Mouse (Mus musculus): ENCODE results near the gene Lyve1. TPM values are rescaled to one million over a fixed set of nuclear protein-coding genes. Genes with fewer than 3 reads are reported as not detected.

The Lyve1 gene
- polyA plus RNA-seq, 1 experiment from 2014 or later, result 4.4 TPM

DNA sequence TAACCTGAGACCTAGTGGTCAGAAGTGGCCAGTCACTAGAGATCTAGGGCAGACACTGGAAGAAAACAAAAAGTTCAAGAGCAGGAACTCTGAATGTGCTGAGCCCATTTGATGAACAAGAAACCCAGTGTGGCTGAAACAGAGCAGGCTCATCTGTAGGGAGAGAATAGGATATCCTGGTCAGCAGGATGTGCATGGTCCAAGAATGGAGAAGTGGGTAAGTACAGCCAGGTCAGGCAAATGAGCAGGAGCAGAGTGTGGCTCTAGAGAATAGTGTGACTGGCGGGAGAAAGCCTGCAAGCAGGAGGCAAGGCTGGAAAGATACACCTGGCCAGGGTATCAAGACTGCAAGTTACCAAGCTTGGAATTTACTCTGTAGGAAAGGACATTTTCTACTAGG is 7.4 kb downstream of the Lyve1 start:
- Histone ChIP-seq H3K27me3 (ENCODE audit: control insufficient read depth, insufficient read depth, low read length) (no peaks in the 10 kb centered on the region), H3K9me3 (ENCODE audit: control insufficient read depth, low read length) (no peaks in the 10 kb centered on the region), H3K4me1 (replicated peaks; ENCODE audit: control insufficient read depth, insufficient read depth, low read length) (no peaks in the 10 kb centered on the region), H3K4me3 (replicated peaks; ENCODE audit: low read length) (no peak overlapping the region), H3K27ac (no peak overlapping the region), H3K4me2 (replicated peaks) (no peak overlapping the region), H3K36me3 (replicated peaks; ENCODE audit: control insufficient read depth, insufficient read depth) (no peaks in the 10 kb centered on the region), H3K9ac (no peak overlapping the region)
- DNase-seq (ENCODE audit: low spot score) (no peak), ATAC-seq (ENCODE audit: low FRiP score) (no peak)
- WGBS, result 77% methylated on average over 1 of the region's 1 CpGs

DNA sequence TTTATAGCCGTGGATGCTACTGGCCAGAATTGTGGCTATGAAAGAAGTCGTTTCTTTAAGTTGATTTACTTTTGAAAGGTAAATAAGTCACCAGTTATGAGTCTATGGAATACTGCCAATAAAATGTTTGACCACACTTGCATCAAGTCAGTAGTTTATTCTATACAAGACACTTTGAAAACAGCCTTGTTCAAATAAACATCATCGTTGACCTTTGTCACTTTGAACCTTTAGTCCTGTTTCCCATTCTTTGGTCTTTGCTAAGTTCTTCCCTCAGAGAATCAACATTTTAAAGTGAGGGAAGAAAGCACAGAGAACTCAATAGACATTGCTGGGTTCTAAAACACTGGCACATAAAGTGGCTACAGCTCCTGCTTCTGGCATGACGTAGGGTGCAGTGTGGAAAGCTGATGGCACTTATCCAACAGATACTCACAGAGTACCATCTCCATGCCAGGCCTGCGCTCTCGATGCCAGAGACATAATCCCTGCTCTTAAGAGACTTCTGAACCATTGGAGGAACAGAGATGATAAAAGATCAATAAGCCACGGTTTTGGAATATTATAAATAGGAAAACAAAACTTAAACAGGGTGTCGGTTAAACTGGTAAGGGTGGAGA is 8.0 kb downstream of the Lyve1 start:
- 77% methylated on average over 8 of the region's 8 CpGs for WGBS
- DNase-seq (ENCODE audit: low spot score), result no peak
- H3K36me3 ChIP-seq (replicated peaks; ENCODE audit: control insufficient read depth, insufficient read depth), result no peaks in the 10 kb centered on the region
- no peak overlapping the region for H3K4me3 ChIP-seq (replicated peaks; ENCODE audit: low read length)
- no peak overlapping the region for H3K9ac ChIP-seq
- H3K9me3 ChIP-seq (ENCODE audit: control insufficient read depth, low read length), result no peaks in the 10 kb centered on the region
- H3K4me1 ChIP-seq (replicated peaks; ENCODE audit: control insufficient read depth, insufficient read depth, low read length), result no peaks in the 10 kb centered on the region
- no peak for ATAC-seq (ENCODE audit: low FRiP score)
- no peak overlapping the region for H3K4me2 ChIP-seq (replicated peaks)
- H3K27me3 ChIP-seq (ENCODE audit: control insufficient read depth, insufficient read depth, low read length), result no peaks in the 10 kb centered on the region
- no peak overlapping the region for H3K27ac ChIP-seq

DNA sequence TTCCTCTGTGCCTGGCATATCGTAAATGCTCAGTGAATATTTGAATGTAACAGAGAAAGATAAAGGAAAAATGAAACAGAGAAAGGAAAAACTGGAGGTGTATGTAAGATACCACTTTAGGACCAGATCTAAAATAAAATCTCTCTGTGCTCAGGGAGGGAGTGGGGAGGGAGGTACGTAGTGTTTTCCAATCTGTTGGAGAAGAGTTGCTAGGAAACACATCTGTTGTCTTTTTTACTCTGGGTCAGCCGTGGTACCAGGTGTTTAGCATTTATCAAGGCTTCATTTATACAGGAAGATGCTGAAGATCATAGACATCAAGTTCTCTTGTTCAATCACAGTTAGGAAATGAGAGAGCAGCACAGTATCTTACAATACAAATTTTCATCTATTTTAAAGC is 8.5 kb downstream of the Lyve1 start:
- Histone ChIP-seq H3K9me3 (ENCODE audit: control insufficient read depth, low read length) (no peaks in the 10 kb centered on the region), H3K4me1 (replicated peaks; ENCODE audit: control insufficient read depth, insufficient read depth, low read length) (no peaks in the 10 kb centered on the region), H3K36me3 (replicated peaks; ENCODE audit: control insufficient read depth, insufficient read depth) (no peaks in the 10 kb centered on the region), H3K27ac (no peak overlapping the region), H3K27me3 (ENCODE audit: control insufficient read depth, insufficient read depth, low read length) (no peaks in the 10 kb centered on the region), H3K4me3 (replicated peaks; ENCODE audit: low read length) (no peak overlapping the region), H3K4me2 (replicated peaks) (no peak overlapping the region), H3K9ac (no peak overlapping the region)
- ATAC-seq (ENCODE audit: low FRiP score) (no peak), DNase-seq (ENCODE audit: low spot score) (no peak)
- WGBS, result 54% methylated on average over 3 of the region's 3 CpGs

DNA sequence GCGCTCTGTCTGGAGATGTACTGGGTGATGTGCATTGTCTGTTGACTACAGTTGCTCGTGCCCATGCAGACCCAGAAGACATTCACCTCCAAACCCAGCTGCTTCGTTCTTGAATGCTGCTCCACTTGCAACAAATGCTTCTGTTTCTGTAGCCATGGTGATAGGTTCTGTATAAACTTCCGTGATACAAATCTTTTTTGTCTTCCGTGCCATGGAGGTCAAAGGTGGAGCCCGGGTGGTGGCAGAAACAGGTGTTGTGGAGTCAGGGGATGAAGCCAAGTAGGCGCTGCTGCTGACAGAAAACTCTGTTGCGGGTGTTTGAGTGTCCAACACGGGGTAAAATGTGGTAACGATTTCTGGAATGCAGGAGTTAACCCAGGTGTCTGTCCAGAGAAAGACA is 9.4 kb downstream of the Lyve1 start:
- WGBS, result 61% methylated on average over 10 of the region's 10 CpGs
- no peaks in the 10 kb centered on the region for H3K9me3 ChIP-seq (ENCODE audit: control insufficient read depth, low read length)

DNA sequence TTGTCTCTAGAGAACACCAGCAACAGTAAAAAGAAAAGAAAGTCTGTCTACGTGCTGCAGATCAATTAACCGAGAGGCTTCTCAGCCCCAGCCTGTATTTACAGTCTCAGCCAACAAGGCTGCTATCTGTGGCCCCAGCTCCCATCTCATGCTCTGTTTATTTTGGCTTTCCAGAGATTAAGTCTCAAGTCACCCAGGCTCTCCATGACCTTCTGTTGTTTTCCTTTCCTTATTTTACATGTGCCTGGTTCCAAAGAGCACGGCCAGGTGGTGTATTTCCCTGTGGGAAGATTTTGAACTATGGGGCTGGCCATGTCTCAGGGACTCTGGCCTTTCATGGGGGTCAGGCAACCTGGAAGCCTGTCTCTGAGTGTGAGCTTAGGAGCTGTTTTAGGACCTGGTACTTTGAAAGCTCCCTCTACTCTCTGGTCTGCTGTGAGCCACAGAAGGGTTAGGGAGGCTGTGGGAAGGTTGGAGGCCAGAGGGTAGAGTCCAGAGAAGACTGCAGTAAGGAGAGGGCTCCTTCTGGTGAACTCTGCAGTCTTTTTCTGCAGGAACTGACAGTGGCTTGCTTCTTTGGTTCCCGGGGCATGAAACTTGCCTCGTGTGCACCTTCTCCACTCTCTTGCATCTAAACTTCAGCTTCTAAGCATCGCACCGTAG is 11.4 kb downstream of the Lyve1 start:
- ATAC-seq (ENCODE audit: low FRiP score) (no peak), DNase-seq (ENCODE audit: low spot score) (no peak)
- Histone ChIP-seq H3K27me3 (ENCODE audit: control insufficient read depth, insufficient read depth, low read length) (no peaks in the 10 kb centered on the region), H3K4me1 (replicated peaks; ENCODE audit: control insufficient read depth, insufficient read depth, low read length) (no peaks in the 10 kb centered on the region), H3K9ac (no peak overlapping the region), H3K4me3 (replicated peaks; ENCODE audit: low read length) (no peak overlapping the region), H3K36me3 (replicated peaks; ENCODE audit: control insufficient read depth, insufficient read depth) (no peaks in the 10 kb centered on the region), H3K4me2 (replicated peaks) (no peak overlapping the region), H3K9me3 (ENCODE audit: control insufficient read depth, low read length) (no peaks in the 10 kb centered on the region), H3K27ac (no peak overlapping the region)
- WGBS, result 82% methylated on average over 7 of the region's 7 CpGs

More for the DNA sequence above, 9.4 kb downstream of the Lyve1 start:
- Histone ChIP-seq H3K36me3 (replicated peaks; ENCODE audit: control insufficient read depth, insufficient read depth) (no peaks in the 10 kb centered on the region), H3K9ac (no peak overlapping the region), H3K4me1 (replicated peaks; ENCODE audit: control insufficient read depth, insufficient read depth, low read length) (no peaks in the 10 kb centered on the region), H3K27ac (no peak overlapping the region), H3K4me3 (replicated peaks; ENCODE audit: low read length) (no peak overlapping the region), H3K27me3 (ENCODE audit: control insufficient read depth, insufficient read depth, low read length) (no peaks in the 10 kb centered on the region), H3K4me2 (replicated peaks) (no peak overlapping the region)
- ATAC-seq (ENCODE audit: low FRiP score) (no peak), DNase-seq (ENCODE audit: low spot score) (no peak)

DNA sequence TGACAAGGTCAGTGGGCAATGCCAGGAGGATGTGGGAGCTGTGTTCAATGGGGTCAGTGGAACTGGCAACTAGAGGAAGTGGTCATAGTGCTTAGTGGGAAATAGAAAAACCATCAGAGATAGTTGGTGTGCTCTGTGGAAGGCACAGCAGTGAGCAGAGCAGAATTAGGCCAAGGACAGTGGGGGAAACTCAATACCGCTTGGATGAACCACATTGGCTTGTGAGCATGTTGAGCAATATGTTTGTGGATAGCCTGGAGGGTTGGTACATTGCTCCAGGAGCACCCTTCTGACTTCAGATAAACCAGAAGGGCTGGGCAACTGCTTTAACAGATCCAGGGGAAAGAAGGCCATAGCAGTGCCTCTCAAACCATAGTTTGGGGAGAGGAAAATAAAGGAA is 14.7 kb downstream of the Lyve1 start:
- 93% methylated on average over 1 of the region's 1 CpGs for WGBS
- H3K9ac ChIP-seq, result no peak overlapping the region
- H3K4me2 ChIP-seq (replicated peaks), result no peak overlapping the region
- no peak overlapping the region for H3K27ac ChIP-seq
- ATAC-seq (ENCODE audit: low FRiP score) (no peak), DNase-seq (ENCODE audit: low spot score) (no peak)
- H3K27me3 ChIP-seq (ENCODE audit: control insufficient read depth, insufficient read depth, low read length), result no peaks in the 10 kb centered on the region
- H3K9me3 ChIP-seq (ENCODE audit: control insufficient read depth, low read length), result no peaks in the 10 kb centered on the region
- H3K4me3 ChIP-seq (replicated peaks; ENCODE audit: low read length), result no peak overlapping the region
- peaks cover 3% of the 10 kb centered on the region; the same call in 1 of the 2 replicates for H3K4me1 ChIP-seq (replicated peaks; ENCODE audit: control insufficient read depth, insufficient read depth, low read length)
- no peaks in the 10 kb centered on the region for H3K36me3 ChIP-seq (replicated peaks; ENCODE audit: control insufficient read depth, insufficient read depth)

DNA sequence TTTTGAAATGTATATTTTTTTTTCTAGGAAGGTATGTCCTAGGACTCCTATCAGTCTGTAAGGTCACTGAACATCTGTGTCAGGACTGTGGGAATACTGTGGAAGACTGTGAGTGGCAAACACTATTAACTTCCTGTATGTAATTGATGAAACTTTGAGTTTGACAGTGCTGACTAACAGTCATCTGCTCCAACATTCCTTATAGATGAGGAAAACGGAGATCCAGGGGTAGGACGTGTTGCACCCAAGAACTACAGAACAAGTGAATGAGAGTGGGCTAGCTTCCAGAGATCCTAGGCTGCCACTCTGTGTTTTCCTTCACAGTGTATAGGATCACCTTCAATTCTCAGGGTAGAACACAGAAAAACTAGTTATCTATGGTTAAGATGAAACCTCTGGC is 15.7 kb downstream of the Lyve1 start:
- H3K4me3 ChIP-seq (replicated peaks; ENCODE audit: low read length), result no peak overlapping the region

DNA sequence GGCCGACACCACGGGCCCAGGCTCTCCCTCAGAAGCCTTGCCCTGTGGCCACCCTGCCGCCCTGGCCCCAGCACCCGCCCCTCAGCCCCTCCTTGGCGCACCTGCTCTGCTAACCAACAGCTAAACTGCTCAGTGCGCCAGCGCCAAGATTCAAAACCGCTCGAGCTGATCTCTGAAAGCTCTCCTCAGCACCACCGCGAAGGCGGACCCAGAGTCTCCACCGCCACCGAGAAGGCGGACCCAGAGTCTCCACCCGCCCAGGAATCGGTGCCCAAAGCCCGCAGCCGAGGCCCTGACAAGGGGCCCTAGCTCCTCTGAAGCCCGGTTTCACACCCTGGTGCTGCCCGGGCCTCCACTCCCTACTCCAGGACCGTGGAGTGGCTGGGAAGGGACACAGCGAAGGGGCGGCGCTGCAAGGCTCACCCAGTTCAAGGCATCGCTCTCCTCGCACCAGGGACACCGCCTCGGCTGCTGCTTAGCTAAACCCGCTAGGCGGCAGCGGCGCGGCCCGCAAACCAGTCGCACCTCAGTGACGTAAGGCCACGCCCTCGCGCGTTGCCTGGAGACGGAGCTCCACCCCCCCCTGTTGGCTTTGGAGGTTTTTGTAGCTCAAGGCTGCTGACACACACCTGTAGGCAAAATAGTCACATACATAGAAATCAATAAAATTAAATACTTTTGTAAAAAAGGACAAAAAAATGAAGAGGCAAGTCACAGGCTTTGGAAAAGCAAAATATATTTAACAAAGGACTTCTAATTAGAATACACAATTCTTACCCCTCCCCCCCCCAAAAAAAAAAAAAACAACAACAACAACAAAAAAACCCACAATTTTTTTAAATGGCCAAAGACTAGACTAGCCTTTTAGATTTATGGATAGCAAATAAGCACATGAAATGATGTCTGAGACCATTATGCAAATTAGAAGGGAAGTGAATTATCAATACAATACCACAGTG is 18.8 kb downstream of the Lyve1 start, which contains the start of gene Rnf141:
Gene Rnf141 (minus strand): TSS at position 542 of the 959 bp plus-strand sequence.
- Histone ChIP-seq H3K27me3 (ENCODE audit: control insufficient read depth, insufficient read depth, low read length) (no peaks in the 10 kb centered on the region), H3K4me3 (replicated peaks; ENCODE audit: low read length) (peak within 1 kb of the TSS; percentile 65), H3K36me3 (replicated peaks; ENCODE audit: control insufficient read depth, insufficient read depth) (no peaks in the 10 kb centered on the region), H3K4me1 (replicated peaks; ENCODE audit: control insufficient read depth, insufficient read depth, low read length) (peaks cover 6% of the 10 kb centered on the region; the same call in 1 of the 2 replicates), H3K9me3 (ENCODE audit: control insufficient read depth, low read length) (no peaks in the 10 kb centered on the region), H3K27ac (peak within 1 kb of the TSS; percentile 85), H3K4me2 (replicated peaks) (peak within 1 kb of the TSS; percentile 85), H3K9ac (peak within 1 kb of the TSS; percentile 83)
- DNase-seq (ENCODE audit: low spot score), result peak; percentile 97
- under 1% methylated on average over 42 of the region's 42 CpGs for WGBS
- peak; percentile 94 for ATAC-seq (ENCODE audit: low FRiP score)

More for the DNA sequence above, 15.7 kb downstream of the Lyve1 start:
- Histone ChIP-seq H3K27ac (no peak overlapping the region), H3K4me2 (replicated peaks) (no peak overlapping the region), H3K9me3 (ENCODE audit: control insufficient read depth, low read length) (no peaks in the 10 kb centered on the region), H3K4me1 (replicated peaks; ENCODE audit: control insufficient read depth, insufficient read depth, low read length) (peaks cover 6% of the 10 kb centered on the region; the same call in 1 of the 2 replicates), H3K9ac (no peak overlapping the region), H3K27me3 (ENCODE audit: control insufficient read depth, insufficient read depth, low read length) (no peaks in the 10 kb centered on the region), H3K36me3 (replicated peaks; ENCODE audit: control insufficient read depth, insufficient read depth) (no peaks in the 10 kb centered on the region)
- ATAC-seq (ENCODE audit: low FRiP score) (no peak), DNase-seq (ENCODE audit: low spot score) (no peak)
- 89% methylated on average over 2 of the region's 2 CpGs for WGBS

DNA sequence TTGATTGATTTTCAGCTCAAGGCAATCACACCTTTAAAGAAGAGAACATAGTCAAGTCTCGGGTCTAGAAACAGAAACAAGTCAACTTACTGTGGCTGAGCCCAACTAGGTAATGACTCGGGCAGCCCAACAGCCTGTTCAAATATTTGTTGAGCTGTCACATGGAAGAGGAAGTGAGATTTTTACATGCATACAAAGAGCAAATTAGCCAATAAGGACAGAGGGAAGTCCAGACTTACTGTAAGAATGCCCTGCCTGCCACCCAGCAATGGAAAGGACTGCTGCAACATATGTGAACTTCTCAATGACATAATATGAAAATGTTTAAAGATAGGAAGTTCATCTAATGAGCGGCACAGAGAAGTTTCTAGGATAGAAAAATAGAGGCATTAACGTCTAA is 22.7 kb downstream of the Lyve1 start:
- Histone ChIP-seq H3K9me3 (ENCODE audit: control insufficient read depth, low read length) (no peaks in the 10 kb centered on the region), H3K4me1 (replicated peaks; ENCODE audit: control insufficient read depth, insufficient read depth, low read length) (peaks cover 6% of the 10 kb centered on the region; the same call in 1 of the 2 replicates), H3K9ac (no peak overlapping the region), H3K36me3 (replicated peaks; ENCODE audit: control insufficient read depth, insufficient read depth) (peaks cover 9% of the 10 kb centered on the region), H3K4me3 (replicated peaks; ENCODE audit: low read length) (no peak overlapping the region), H3K4me2 (replicated peaks) (no peak overlapping the region), H3K27me3 (ENCODE audit: control insufficient read depth, insufficient read depth, low read length) (no peaks in the 10 kb centered on the region), H3K27ac (no peak overlapping the region)
- ATAC-seq (ENCODE audit: low FRiP score) (no peak), DNase-seq (ENCODE audit: low spot score) (no peak)
- WGBS, result 88% methylated on average over 4 of the region's 4 CpGs

All from hindbrain, embryonic 14.5 days (tissue).